Mouse (Mus musculus) stomach, postnatal 0 days (tissue): Measurements from ENCODE around the gene Npr3.

Experiments used
- CTCF ChIP-seq: IDR thresholded peaks from 2 replicates; pipeline ENCODE4 v1.5.1; 2016; ENCODE audit warnings: antibody characterized with exemption, low read depth, mild to moderate bottlenecking, moderate library complexity
- EP300 ChIP-seq: optimal IDR thresholded peaks from 2 replicates; pipeline ENCODE3; 2016; ENCODE audit warnings: antibody characterized with exemption

DNA sequence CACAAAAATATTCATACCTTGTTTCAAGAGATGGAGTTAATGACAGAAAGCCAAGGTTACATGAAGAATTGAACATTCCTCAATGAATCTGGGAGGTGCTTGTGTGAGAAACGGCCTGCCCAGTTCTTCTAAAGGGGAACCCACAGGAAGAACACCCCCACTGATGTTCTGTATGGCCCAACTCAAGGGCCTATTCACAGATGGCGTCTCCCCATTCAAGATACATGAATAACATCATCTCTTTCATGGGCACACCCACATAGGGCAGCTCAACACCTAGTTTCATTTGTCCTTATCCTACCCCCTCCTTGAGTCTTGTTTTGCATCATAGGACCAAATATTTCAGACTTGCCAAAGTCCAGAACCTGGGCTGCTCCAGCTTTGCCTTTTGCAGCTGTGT is 46.8 kb downstream of the Npr3 start:
- TF ChIP-seq EP300 (no peak), CTCF (no peak)
